Mouse (Mus musculus): Measurements from ENCODE around the gene Btbd19. TPM values are rescaled to one million over a fixed set of nuclear protein-coding genes. Genes with fewer than 3 reads are reported as not detected.

Btbd19 gene
- polyA plus RNA-seq, 1 experiment from 2014 or later: 5.1 TPM

DNA sequence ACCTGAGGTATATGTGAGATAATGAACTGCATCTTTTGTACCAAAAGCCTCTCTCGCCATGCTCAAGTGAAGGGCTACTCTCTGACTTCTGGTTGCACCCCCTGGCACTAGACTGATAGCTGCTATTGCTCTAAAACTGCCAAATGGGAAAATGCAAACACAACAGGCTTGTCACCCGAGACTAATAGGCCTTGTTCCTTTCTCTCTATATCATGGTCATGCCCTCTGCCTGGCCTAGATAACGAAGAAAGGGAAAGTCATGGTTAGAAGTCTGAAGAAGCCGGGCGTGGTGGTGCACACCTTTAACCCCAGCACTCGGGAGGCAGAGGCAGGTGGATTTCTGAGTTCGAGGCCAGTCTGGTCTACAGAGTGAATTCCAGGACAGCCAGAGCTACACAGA lies 34.9 kb downstream of the Btbd19 start:
- Histone ChIP-seq H3K4me1 (ENCODE audit: insufficient read depth, low read length) (peaks cover 10% of the 10 kb centered on the region), H3K9ac (replicated peaks; ENCODE audit: low read length) (no peak overlapping the region), H3K9me3 (ENCODE audit: low read length) (no peaks in the 10 kb centered on the region), H3K36me3 (ENCODE audit: insufficient read depth, low read length) (peaks cover 5% of the 10 kb centered on the region; the same call in 1 of the 2 replicates), H3K4me3 (ENCODE audit: low read length) (no peak overlapping the region), H3K27me3 (ENCODE audit: insufficient read depth, low read length) (no peaks in the 10 kb centered on the region), H3K4me2 (replicated peaks; ENCODE audit: low read depth, low read length) (no peak overlapping the region), H3K27ac (ENCODE audit: low read length) (no peak overlapping the region)
- WGBS: 70% methylated on average over 7 of the region's 7 CpGs
- no peak for ATAC-seq (ENCODE audit: low FRiP score, low TSS enrichment)

DNA sequence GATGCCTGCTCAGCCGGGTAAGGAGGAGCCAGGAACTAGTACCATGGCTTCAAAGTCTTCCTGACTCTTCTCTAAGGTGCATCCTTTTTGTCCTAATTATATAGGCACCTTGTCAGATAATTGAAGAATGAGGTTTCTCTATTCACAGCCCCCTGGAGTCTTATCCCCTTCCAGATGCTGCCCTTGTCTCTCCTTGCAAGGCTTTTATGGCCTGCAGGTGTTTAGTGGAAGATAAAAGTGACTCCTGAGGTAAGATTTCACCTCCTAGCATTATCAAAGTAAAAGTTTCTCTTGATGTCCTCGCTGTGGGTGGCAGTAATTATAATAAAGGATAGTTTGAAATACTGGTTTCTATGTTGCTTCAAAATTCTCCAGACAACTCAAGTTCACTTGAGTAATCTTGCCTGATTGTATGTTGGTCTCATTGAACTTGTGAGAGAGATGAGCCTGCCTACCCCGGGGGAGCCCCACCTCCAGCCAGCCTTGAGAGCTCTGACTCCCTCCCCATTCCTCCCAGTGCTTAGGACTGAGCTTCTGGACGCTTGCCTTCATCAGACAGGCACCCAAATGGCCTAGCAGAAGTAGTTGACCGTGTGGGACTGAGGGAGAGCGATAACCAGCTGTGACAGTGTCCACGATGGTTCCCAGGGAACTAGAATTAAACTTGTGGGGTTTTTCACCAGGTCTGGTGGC lies 37.4 kb downstream of the Btbd19 start:
- Histone ChIP-seq H3K4me1 (ENCODE audit: insufficient read depth, low read length) (peaks cover 7% of the 10 kb centered on the region; the same call in 1 of the 2 replicates), H3K4me3 (ENCODE audit: low read length) (no peak overlapping the region), H3K36me3 (ENCODE audit: insufficient read depth, low read length) (peaks cover 5% of the 10 kb centered on the region; the same call in 1 of the 2 replicates)

DNA sequence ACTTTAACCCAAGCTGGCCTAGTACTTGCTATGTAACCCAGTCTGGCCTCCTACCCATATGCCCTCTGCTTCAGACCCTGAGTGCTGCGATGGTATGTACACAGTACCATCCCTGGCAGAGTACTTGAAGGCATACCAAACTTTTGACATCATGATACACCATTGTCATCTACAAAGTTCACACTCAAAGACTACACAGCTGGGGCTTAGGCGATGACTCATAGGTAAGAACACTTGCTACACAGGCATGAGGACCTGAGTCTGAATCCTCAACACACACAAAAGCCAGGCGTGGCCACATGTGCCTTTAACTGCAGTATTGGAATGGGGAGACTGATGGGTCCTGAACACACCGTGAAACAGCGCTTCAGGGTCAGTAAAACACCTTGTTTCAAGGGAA lies 54.3 kb downstream of the Btbd19 start:
- peaks cover 46% of the 10 kb centered on the region; the same call in 1 of the 2 replicates for H3K36me3 ChIP-seq (ENCODE audit: insufficient read depth, low read length)

More for the DNA sequence above, 37.4 kb downstream of the Btbd19 start:
- Histone ChIP-seq H3K27ac (ENCODE audit: low read length) (no peak overlapping the region), H3K4me2 (replicated peaks; ENCODE audit: low read depth, low read length) (no peak overlapping the region), H3K9me3 (ENCODE audit: low read length) (no peaks in the 10 kb centered on the region), H3K9ac (replicated peaks; ENCODE audit: low read length) (no peak overlapping the region), H3K27me3 (ENCODE audit: insufficient read depth, low read length) (no peaks in the 10 kb centered on the region)
- ATAC-seq (ENCODE audit: low FRiP score, low TSS enrichment): no peak
- 61% methylated on average over 7 of the region's 7 CpGs for WGBS

DNA sequence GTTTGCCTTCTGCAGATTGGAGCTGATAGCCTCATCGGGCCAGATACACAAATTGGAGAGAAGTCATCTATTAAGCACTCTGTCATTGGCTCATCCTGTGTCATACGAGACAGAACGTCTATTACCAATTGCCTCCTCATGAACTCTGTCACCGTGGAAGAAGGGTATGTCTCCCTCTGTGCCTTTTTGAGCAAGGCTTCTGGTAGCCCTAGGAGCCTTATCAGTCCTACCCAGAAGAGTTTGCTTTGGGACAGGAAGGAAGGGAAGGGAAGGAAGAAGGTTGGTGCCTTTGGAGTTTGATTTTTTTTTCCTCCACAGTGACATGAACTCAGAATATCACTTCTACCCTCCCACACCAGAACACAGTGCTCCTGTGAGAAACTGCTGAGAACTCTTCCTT lies 54.9 kb downstream of the Btbd19 start:
- Histone ChIP-seq H3K36me3 (ENCODE audit: insufficient read depth, low read length) (peaks cover 51% of the 10 kb centered on the region), H3K4me1 (ENCODE audit: insufficient read depth, low read length) (no peaks in the 10 kb centered on the region), H3K27me3 (ENCODE audit: insufficient read depth, low read length) (no peaks in the 10 kb centered on the region), H3K27ac (ENCODE audit: low read length) (no peak overlapping the region), H3K9ac (replicated peaks; ENCODE audit: low read length) (no peak overlapping the region), H3K4me3 (ENCODE audit: low read length) (no peak overlapping the region), H3K9me3 (ENCODE audit: low read length) (no peaks in the 10 kb centered on the region), H3K4me2 (replicated peaks; ENCODE audit: low read depth, low read length) (no peak overlapping the region)
- no peak for ATAC-seq (ENCODE audit: low FRiP score, low TSS enrichment)
- WGBS: 74% methylated on average over 4 of the region's 4 CpGs

More for the DNA sequence above, 54.3 kb downstream of the Btbd19 start:
- no peak overlapping the region for H3K4me3 ChIP-seq (ENCODE audit: low read length)
- WGBS: 95% methylated on average over 5 of the region's 5 CpGs
- H3K27ac ChIP-seq (ENCODE audit: low read length): no peak overlapping the region
- no peak overlapping the region for H3K4me2 ChIP-seq (replicated peaks; ENCODE audit: low read depth, low read length)
- H3K9me3 ChIP-seq (ENCODE audit: low read length): no peaks in the 10 kb centered on the region
- H3K9ac ChIP-seq (replicated peaks; ENCODE audit: low read length): no peak overlapping the region
- H3K27me3 ChIP-seq (ENCODE audit: insufficient read depth, low read length): no peaks in the 10 kb centered on the region
- ATAC-seq (ENCODE audit: low FRiP score, low TSS enrichment): no peak
- H3K4me1 ChIP-seq (ENCODE audit: insufficient read depth, low read length): no peaks in the 10 kb centered on the region

DNA sequence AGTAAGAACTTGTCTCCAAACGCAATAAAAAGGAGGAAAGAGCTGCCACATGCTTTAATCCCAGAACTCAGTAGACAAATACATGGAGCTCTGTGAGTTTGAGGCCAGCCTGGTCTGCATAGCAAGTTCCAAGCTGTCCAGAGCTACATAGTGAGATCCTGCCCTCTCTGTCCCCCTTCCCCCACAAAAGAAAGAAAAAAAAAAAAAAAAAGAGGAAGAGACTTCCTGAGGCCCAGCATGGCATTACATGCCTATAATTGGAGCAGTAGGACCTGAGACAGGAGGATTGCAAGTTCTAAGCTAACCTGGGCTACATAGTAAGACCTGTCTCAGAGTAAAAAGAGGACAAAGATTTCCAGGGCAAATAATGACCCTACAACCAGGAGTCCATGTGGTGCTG lies 55.9 kb downstream of the Btbd19 start:
- no peak for ATAC-seq (ENCODE audit: low FRiP score, low TSS enrichment)
- Histone ChIP-seq H3K27me3 (ENCODE audit: insufficient read depth, low read length) (no peaks in the 10 kb centered on the region), H3K4me2 (replicated peaks; ENCODE audit: low read depth, low read length) (no peak overlapping the region), H3K9me3 (ENCODE audit: low read length) (no peaks in the 10 kb centered on the region), H3K4me1 (ENCODE audit: insufficient read depth, low read length) (no peaks in the 10 kb centered on the region), H3K4me3 (ENCODE audit: low read length) (no peak overlapping the region), H3K9ac (replicated peaks; ENCODE audit: low read length) (no peak overlapping the region), H3K27ac (ENCODE audit: low read length) (no peak overlapping the region), H3K36me3 (ENCODE audit: insufficient read depth, low read length) (peaks cover 48% of the 10 kb centered on the region)
- 95% methylated on average over 1 of the region's 1 CpGs for WGBS

Small RNA genes within 50 kb of the gene (microRNA-seq; reads per million reads assigned to microRNA genes)
- gene Gm22398: not detected

Other genes starting within 250 kb of the Btbd19 start
- gene Zswim5, start 248.3 kb downstream of the Btbd19 start, polyA plus RNA-seq (2015; fragmentation: Nextera tagmentation; extraction: Ambion mirVana): 1.6 and 2.1 TPM in 2 replicates
- 107 and 109 TPM in 2 replicates for gene Urod, start 131.3 kb downstream of the Btbd19 start, polyA plus RNA-seq (2015; fragmentation: Nextera tagmentation; extraction: Ambion mirVana)
- 11.5 and 12.4 TPM in 2 replicates for gene Hectd3, start 130.4 kb downstream of the Btbd19 start, polyA plus RNA-seq (2015; fragmentation: Nextera tagmentation; extraction: Ambion mirVana)
- gene Eif2b3, start 106.3 kb downstream of the Btbd19 start, polyA plus RNA-seq (2015; fragmentation: Nextera tagmentation; extraction: Ambion mirVana): 45.2 and 45.8 TPM in 2 replicates
- 8.8 and 10.0 TPM in 2 replicates for gene Ptch2, start 29.6 kb downstream of the Btbd19 start, polyA plus RNA-seq (2015; fragmentation: Nextera tagmentation; extraction: Ambion mirVana)
- not detected in 2 replicates for gene Tctex1d4, start 1.1 kb upstream of the Btbd19 start, polyA plus RNA-seq (2015; fragmentation: Nextera tagmentation; extraction: Ambion mirVana)
- 3.1 and 3.7 TPM in 2 replicates for gene Plk3, start 8.2 kb upstream of the Btbd19 start, polyA plus RNA-seq (2015; fragmentation: Nextera tagmentation; extraction: Ambion mirVana)
- gene Rps8, start 30.5 kb upstream of the Btbd19 start, polyA plus RNA-seq (2015; fragmentation: Nextera tagmentation; extraction: Ambion mirVana): 746 and 795 TPM in 2 replicates
- gene Kif2c, start 56.9 kb upstream of the Btbd19 start, polyA plus RNA-seq (2015; fragmentation: Nextera tagmentation; extraction: Ambion mirVana): 71.8 and 75.6 TPM in 2 replicates
- gene Tmem53, start 126.2 kb upstream of the Btbd19 start, polyA plus RNA-seq (2015; fragmentation: Nextera tagmentation; extraction: Ambion mirVana): 16.5 and 19.9 TPM in 2 replicates
- gene Armh1, start 126.4 kb upstream of the Btbd19 start, polyA plus RNA-seq (2015; fragmentation: Nextera tagmentation; extraction: Ambion mirVana): 0.23 and 0.39 TPM in 2 replicates